Mouse (Mus musculus) frontal cortex, postnatal 25 days (tissue): ENCODE measurements around the gene Upf3b.
"Not testable (repeated sequence)": the region's sequence is repeated elsewhere in the genome, so short reads cannot be mapped to it uniquely, and the experiment has no call there.

ENCODE experiments used
- DNase-seq, 2 experiments: peaks; one replicate each; pipeline ENCODE4 v3.0.0; 2022; ENCODE audit warnings: low spot score in 2 of 2

Upf3b gene

DNA sequence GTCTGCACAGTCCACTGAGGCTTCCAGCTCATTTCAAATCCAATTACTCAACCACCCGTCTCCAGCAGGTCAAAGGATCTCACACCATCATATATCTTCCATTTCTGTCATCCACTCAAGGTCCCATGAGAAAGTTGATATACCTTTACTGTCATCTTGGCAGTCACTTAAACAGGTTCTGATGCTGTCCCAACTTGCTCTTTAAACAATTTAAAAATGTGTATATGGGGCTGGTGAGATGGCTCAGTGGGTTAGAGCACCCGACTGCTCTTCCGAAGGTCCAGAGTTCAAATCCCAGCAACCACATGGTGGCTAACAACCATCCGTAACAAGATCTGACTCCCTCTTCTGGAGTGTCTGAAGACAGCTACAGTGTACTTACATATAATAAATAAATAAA is 29.8 kb downstream of the Upf3b start:
- not testable (repeated sequence) for DNase-seq

DNA sequence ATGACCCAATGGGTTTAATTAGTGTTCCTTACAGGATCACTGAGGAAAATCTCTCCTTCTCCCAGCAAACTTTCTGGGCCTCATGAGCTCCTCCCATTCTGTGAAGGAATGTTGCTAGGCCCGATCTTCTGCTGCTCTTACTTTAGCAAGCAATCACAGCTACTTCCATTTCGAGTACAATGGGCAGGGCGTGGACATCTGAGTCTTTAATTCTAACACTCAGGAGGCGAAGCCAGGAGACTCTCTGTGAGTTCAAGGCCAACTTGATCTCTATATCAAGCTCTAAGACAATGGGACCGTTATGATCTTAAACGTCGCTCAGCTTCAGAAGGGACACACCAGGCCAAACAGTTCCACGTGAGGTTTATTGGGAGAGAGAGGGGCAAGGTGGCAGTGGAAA is 33.5 kb downstream of the Upf3b start:
- DNase-seq: no peak

DNA sequence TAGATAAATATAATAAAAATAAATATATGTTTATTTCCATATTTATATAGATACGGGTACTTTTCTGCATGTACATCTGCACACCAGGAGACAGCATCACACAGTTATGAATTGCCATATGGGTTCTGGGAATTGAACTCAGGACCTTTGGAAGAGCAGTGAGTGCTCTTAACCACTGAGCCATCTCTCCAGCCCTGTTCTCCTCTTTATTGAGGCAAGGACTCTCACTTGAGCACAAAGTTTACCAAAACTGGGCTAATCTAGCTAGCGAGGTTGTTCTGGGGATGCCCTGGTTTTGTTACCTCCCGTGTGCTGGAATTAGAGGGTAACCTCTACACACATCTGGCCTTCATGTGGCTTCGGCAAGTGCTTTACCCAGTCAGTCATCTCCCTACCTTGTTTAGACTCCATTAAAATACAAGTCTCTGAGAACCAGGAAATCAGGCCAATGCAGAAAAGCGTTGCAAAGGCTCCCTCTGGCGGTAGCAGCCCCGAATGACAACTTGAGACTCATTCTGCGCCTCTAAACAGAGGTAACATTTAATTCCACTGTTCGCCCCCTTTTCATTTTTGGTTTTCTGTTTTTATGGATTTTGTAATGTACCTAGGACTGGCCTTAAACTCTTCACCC is 35.7 kb downstream of the Upf3b start:
- DNase-seq: peak; percentile 40 to 57

- DNase-seq: no peak
These were observed 41.4 kb downstream of the Upf3b start for GRCm38 (mm10) chrX:37068766-37069165.

GRCm38 (mm10) chrX:37067299-37067698 is 42.8 kb downstream of the Upf3b start:
- no peak for DNase-seq

- DNase-seq: no peak
These were observed 46.2 kb downstream of the Upf3b start for GRCm38 (mm10) chrX:37063902-37064301.

DNA sequence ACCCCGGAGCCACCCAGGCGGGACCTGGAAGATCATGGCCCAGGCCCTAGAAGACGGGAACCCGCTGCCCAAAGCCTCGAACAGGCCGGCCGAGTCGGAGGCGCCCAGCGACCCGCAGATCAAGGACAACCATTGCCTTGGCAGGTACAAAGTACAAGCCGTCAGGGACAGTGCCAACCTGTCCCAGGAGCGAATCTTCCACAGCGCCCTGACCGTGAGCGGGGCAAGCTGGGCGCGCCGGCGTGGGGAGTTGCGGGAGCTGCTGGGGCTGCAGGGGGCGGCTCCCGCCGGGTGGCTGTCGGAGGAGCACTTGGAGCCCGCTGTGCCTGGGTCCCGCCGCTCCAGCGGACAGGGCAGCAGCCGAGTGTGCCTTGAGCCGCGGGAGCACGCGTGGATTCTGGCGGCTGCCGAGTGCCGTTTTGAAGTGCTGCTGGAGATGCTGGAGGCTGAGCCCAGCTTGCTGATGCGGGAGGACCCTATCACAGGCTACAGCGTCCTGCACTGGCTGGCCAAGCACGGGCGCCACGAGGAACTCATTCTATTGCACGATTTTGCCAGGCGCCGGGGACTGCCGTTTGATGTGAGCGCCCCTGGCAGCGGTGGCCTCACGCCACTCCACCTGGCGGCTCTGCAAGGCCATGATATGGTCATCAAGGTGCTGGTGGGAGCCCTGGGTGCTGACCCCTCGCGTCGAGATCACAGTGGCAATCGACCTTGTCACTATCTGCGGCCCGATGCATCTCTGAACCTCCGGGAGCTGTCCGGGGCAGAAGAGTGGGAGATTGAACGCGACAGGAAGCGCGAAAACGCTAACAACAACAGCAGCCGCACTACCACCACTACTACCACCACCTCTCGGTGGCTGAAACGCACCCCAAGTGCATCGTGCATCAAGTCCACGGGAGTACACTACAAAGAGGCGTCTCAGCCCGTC is 61.0 kb downstream of the Upf3b start:
- no peak for DNase-seq

- no peak for DNase-seq
These were observed 61.8 kb downstream of the Upf3b start, which contains the start of gene Sowahd for GRCm38 (mm10) chrX:37048066-37048889. TSS of gene Sowahd (plus strand) at chrX:37048845.

- DNase-seq: peak; percentile 47 to 54
These were observed 67.4 kb downstream of the Upf3b start for GRCm38 (mm10) chrX:37042726-37043125.
